Mouse (Mus musculus) testis, adult 2 months (tissue): ENCODE measurements at regions not wholly inside any gene's neighbourhood (a gene's known extent, or its start where the extent isn't known, plus 50 kb on each side); places are given as distances from the start of the nearest gene placed in this dataset.
"Not testable (repeated sequence)": the region's sequence is repeated elsewhere in the genome, so short reads cannot be mapped to it uniquely, and the experiment has no call there.

Experiments
- H3K27ac ChIP-seq: fragments of 200-500 bp; 2 replicates; pipeline ENCODE4 v1.5.1; 2012; ENCODE audit warnings: low read depth, low read length; ENCODE audit not compliant: control insufficient read depth, insufficient read depth
- H3K27me3 ChIP-seq: fragments of 200-500 bp; 2 replicates; pipeline ENCODE4 v1.6.1; 2012; ENCODE audit warnings: mild to moderate bottlenecking, low read length, moderate library complexity; ENCODE audit not compliant: control insufficient read depth, insufficient read depth
- H3K36me3 ChIP-seq: fragments of 200-500 bp; 2 replicates; pipeline ENCODE4 v1.6.1; 2012; ENCODE audit warnings: mild to moderate bottlenecking, low read length; ENCODE audit not compliant: control insufficient read depth, insufficient read depth
- H3K4me1 ChIP-seq: fragments of 200-500 bp; 2 replicates; pipeline ENCODE4 v1.6.1; 2012; ENCODE audit warnings: low read length; ENCODE audit not compliant: control insufficient read depth, insufficient read depth
- H3K4me3 ChIP-seq: fragments of 200-500 bp; 2 replicates; pipeline ENCODE4 v1.5.1; 2012; ENCODE audit warnings: low read depth, mild to moderate bottlenecking, low read length, moderate library complexity, mixed read lengths; ENCODE audit not compliant: control insufficient read depth
- CTCF ChIP-seq: fragments of 200-500 bp; IDR thresholded peaks from 2 replicates; pipeline ENCODE4 v1.5.1; 2012; ENCODE audit warnings: low read depth, mild to moderate bottlenecking, inconsistent platforms, low read length, moderate library complexity; ENCODE audit not compliant: control insufficient read depth, insufficient read depth, insufficient replicate concordance
- POLR2A ChIP-seq: fragments of 200-500 bp; IDR thresholded peaks from 2 replicates; pipeline ENCODE4 v1.6.1; 2012; ENCODE audit warnings: low read depth, mild to moderate bottlenecking, inconsistent platforms, low read length, moderate library complexity; ENCODE audit not compliant: control insufficient read depth

GRCm38 (mm10) chr15:96096438-96096837 is 190.9 kb upstream of the Arid2 start:
- Histone ChIP-seq H3K4me3 (no peak overlapping the region), H3K27ac (no peak overlapping the region), H3K36me3 (no peaks in the 10 kb centered on the region), H3K27me3 (no peaks in the 10 kb centered on the region), H3K4me1 (no peaks in the 10 kb centered on the region)
- TF ChIP-seq POLR2A (no peak), CTCF (no peak)

DNA sequence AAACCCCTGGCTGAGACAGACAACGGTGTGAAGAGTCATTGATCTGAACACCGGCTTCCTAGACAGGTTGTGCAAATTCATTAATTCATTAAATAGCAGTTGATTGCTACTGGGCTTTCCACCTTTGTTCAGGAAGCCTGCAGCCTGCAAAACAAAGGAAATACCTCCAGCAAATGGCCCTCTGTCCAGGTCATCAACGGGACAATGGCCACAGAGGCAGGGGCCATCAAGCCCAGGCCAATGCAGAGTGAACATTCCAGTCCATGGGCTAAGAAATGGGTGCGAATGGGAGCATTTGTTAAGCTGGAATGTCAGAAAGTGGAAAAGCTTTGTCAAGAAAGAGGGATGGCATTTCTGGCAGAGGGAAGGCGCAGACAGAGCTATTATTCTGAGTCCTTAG is 188.5 kb upstream of the Arid2 start:
- H3K36me3 ChIP-seq, result no peaks in the 10 kb centered on the region
- TF ChIP-seq CTCF, result no peak
- no peak for TF ChIP-seq POLR2A
- H3K4me1 ChIP-seq, result no peaks in the 10 kb centered on the region
- H3K4me3 ChIP-seq, result no peak overlapping the region
- no peak overlapping the region for H3K27ac ChIP-seq
- H3K27me3 ChIP-seq, result no peaks in the 10 kb centered on the region

- not testable (repeated sequence) for H3K27ac ChIP-seq, H3K36me3 ChIP-seq, H3K4me1 ChIP-seq, H3K4me3 ChIP-seq, H3K27me3 ChIP-seq
Observed at GRCm38 (mm10) chr15:96099844-96100640, 187.3 kb upstream of the Arid2 start.

GRCm38 (mm10) chr15:96103737-96104136 is 183.6 kb upstream of the Arid2 start:
- TF ChIP-seq CTCF (no peak), POLR2A (no peak)
- H3K27ac ChIP-seq, result no peak overlapping the region
- H3K4me1 ChIP-seq, result no peaks in the 10 kb centered on the region
- H3K36me3 ChIP-seq, result no peaks in the 10 kb centered on the region
- H3K4me3 ChIP-seq, result no peak overlapping the region
- H3K27me3 ChIP-seq, result no peaks in the 10 kb centered on the region

- H3K4me3 ChIP-seq, result no peak overlapping the region
- H3K27me3 ChIP-seq, result no peaks in the 10 kb centered on the region
- no peak overlapping the region for H3K27ac ChIP-seq
- H3K4me1 ChIP-seq, result no peaks in the 10 kb centered on the region
- TF ChIP-seq CTCF (no peak), POLR2A (no peak)
- H3K36me3 ChIP-seq, result no peaks in the 10 kb centered on the region
Observed at GRCm38 (mm10) chr15:96107503-96107902, 179.8 kb upstream of the Arid2 start.

DNA sequence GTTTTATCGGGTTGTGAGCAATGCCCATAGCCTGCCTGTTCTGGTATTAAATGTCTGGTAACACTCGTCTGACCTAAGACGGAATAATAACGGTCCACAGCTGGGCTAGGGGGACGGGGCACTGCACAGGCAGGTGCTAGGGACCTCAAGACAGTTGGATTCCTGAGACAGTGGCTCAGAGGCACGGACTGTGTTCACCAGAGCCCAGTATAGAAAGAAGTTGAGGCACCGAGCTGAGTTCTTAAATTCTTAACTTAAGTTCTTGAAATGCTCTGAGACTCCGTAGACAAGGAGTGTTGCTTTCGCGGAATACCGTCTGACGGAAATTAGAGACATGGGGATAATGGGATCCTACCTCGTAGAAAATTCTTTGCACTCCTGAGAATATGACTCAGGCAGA is 174.2 kb upstream of the Arid2 start:
- H3K4me1 ChIP-seq, result no peaks in the 10 kb centered on the region; the same call in 1 of the 2 replicates
- H3K4me3 ChIP-seq, result no peak overlapping the region
- no peaks in the 10 kb centered on the region for H3K36me3 ChIP-seq
- H3K27ac ChIP-seq, result no peak overlapping the region
- no peaks in the 10 kb centered on the region for H3K27me3 ChIP-seq
- TF ChIP-seq CTCF (no peak), POLR2A (no peak)

DNA sequence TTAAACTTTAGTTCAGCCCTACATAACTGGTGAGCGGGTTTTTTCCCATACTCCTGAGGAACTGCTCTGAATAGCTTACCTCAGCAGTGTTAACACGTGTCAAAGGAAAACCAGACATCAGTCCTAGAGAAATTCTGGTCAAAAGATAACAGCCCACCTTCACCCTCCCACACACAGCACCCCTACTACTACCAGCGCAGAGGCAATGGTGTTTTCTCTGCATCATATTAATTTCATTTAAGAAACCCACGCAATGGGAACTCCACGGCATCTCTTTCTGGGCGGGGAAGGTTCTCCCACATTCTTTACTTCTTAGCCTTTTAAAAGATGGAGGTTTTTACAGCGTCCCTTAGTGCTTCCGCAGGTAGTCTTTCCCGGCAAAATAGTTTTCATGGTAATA is 172.7 kb upstream of the Arid2 start:
- Histone ChIP-seq H3K27me3 (no peaks in the 10 kb centered on the region), H3K4me1 (no peaks in the 10 kb centered on the region; the same call in 1 of the 2 replicates), H3K4me3 (no peak overlapping the region), H3K27ac (no peak overlapping the region), H3K36me3 (no peaks in the 10 kb centered on the region)
- TF ChIP-seq CTCF, result no peak
- no peak for TF ChIP-seq POLR2A
